Mouse (Mus musculus): ENCODE data around the gene Abl2. TPM values are rescaled to one million over a fixed set of nuclear protein-coding genes. Genes with fewer than 3 reads are reported as not detected.
A peak's percentile ranks its signal among the peaks of the same experiment; 100 is the strongest.

The Abl2 gene
- polyA plus RNA-seq, 2 experiments = 1.2 to 1.6 TPM

- ATAC-seq (ENCODE audit: insufficient read depth) = no peak
Measured at GRCm38 (mm10) chr1:156639455-156639854, 80.9 kb downstream of the Abl2 start.

DNA sequence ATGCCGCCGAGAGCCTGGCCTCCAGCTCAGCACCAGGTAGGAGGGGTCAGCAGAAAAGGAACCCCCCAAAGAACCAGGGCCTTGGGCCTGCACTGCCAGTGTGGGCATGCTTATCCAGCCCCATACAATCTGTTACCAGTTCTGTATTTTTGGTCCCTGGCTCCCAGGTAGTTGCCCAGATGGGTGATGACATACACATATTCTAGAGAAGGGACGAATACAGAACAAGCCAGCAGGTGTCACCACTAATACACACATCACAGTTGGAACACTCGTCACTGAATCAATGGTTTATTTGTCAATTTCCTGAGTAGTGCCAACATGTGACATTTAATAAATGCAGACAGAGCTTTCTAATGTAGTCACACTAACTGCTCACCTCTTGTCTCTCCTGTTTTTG, 82.0 kb downstream of the Abl2 start:
- TF ChIP-seq EP300 (IDR thresholded peaks at IDR 0.05; ENCODE audit: low read depth) (no peak), CTCF (IDR thresholded peaks at IDR 0.05; ENCODE audit: low read depth) (peak; percentile 33; the same call in 1 of the 2 replicates)
- Histone ChIP-seq H3K4me2 (ENCODE audit: low read depth) (no peak overlapping the region), H3K4me3 (ENCODE audit: insufficient read depth in 1 of 2, low read depth in 2 of 2, low read length in 2 of 2) (no peak overlapping the region), H3K9me3 (ENCODE audit: control insufficient read depth, low read length) (no peaks in the 10 kb centered on the region), H3K9ac (replicated peaks) (no peak overlapping the region), H3K4me1 (replicated peaks; ENCODE audit: control insufficient read depth in 2 of 2, insufficient read depth in 2 of 2, low read length in 1 of 2) (no peaks in the 10 kb centered on the region), H3K36me3 (replicated peaks; ENCODE audit: control insufficient read depth, insufficient read depth, low read depth) (no peaks in the 10 kb centered on the region; the same call in 1 of the 2 replicates), H3K27me3 (ENCODE audit: control insufficient read depth, insufficient read depth, low read length) (no peaks in the 10 kb centered on the region), H3K27ac (no peak overlapping the region)
- DNase-seq (ENCODE audit: low read depth in 3 of 3, low spot score in 3 of 3) (no peak), ATAC-seq (ENCODE audit: insufficient read depth) (no peak)
- WGBS (ENCODE audit: insufficient replicate concordance) = 67% methylated on average over 4 of the region's 4 CpGs

More at GRCm38 (mm10) chr1:156639455-156639854, 80.9 kb downstream of the Abl2 start:
- H3K27ac ChIP-seq = no peak overlapping the region
- H3K4me1 ChIP-seq (replicated peaks; ENCODE audit: control insufficient read depth in 2 of 2, insufficient read depth in 2 of 2, low read length in 1 of 2) = no peaks in the 10 kb centered on the region
- WGBS (ENCODE audit: insufficient replicate concordance) = 73% methylated on average over 5 of the region's 5 CpGs
- no peak overlapping the region for H3K4me2 ChIP-seq (ENCODE audit: low read depth)
- H3K9ac ChIP-seq (replicated peaks) = no peak overlapping the region
- H3K27me3 ChIP-seq (ENCODE audit: control insufficient read depth, insufficient read depth, low read length) = no peaks in the 10 kb centered on the region
- DNase-seq (ENCODE audit: low read depth in 3 of 3, low spot score in 3 of 3) = no peak
- TF ChIP-seq CTCF (IDR thresholded peaks at IDR 0.05; ENCODE audit: low read depth) (no peak), EP300 (IDR thresholded peaks at IDR 0.05; ENCODE audit: low read depth) (no peak)
- H3K36me3 ChIP-seq (replicated peaks; ENCODE audit: control insufficient read depth, insufficient read depth, low read depth) = peaks cover under 1% of the 10 kb centered on the region; the same call in 1 of the 2 replicates
- H3K9me3 ChIP-seq (ENCODE audit: control insufficient read depth, low read length) = no peaks in the 10 kb centered on the region
- no peak overlapping the region for H3K4me3 ChIP-seq (ENCODE audit: insufficient read depth in 1 of 2, low read depth in 2 of 2, low read length in 2 of 2)

DNA sequence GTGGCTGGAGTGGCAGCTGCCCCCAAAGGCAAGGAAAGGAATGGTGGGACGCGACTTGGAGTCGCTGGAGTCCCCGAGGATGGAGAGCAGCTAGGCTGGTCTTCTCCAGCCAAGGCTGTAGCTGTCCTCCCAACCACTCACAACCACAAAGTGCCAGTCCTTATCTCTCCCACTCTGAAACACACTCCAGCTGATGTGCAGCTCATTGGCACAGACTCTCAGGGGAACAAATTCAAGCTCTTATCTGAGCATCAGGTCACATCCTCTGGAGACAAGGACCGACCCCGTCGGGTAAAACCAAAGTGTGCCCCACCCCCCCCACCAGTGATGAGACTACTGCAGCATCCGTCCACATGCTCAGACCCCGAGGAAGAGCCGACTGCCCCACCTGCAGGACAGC, 83.2 kb downstream of the Abl2 start:
- H3K27me3 ChIP-seq (ENCODE audit: control insufficient read depth, insufficient read depth, low read length) = no peaks in the 10 kb centered on the region
- DNase-seq (ENCODE audit: low read depth in 3 of 3, low spot score in 3 of 3) (no peak), ATAC-seq (ENCODE audit: insufficient read depth) (0 out of 2 replicates have a peak, but pooled peaks have one; percentile 41)
- no peaks in the 10 kb centered on the region for H3K9me3 ChIP-seq (ENCODE audit: control insufficient read depth, low read length)
- no peak for TF ChIP-seq CTCF (IDR thresholded peaks at IDR 0.05; ENCODE audit: low read depth)
- H3K36me3 ChIP-seq (replicated peaks; ENCODE audit: control insufficient read depth, insufficient read depth, low read depth) = no peaks in the 10 kb centered on the region
- H3K4me2 ChIP-seq (ENCODE audit: low read depth) = no peak overlapping the region
- WGBS (ENCODE audit: insufficient replicate concordance) = 35% methylated on average over 10 of the region's 10 CpGs
- no peak overlapping the region for H3K4me3 ChIP-seq (ENCODE audit: insufficient read depth in 1 of 2, low read depth in 2 of 2, low read length in 2 of 2)
- H3K9ac ChIP-seq (replicated peaks) = no peak overlapping the region
- no peak overlapping the region for H3K27ac ChIP-seq
- H3K4me1 ChIP-seq (replicated peaks; ENCODE audit: control insufficient read depth in 2 of 2, insufficient read depth in 2 of 2, low read length in 1 of 2) = no peaks in the 10 kb centered on the region

GRCm38 (mm10) chr1:156642813-156643212, 84.2 kb downstream of the Abl2 start:
- Histone ChIP-seq H3K4me1 (replicated peaks; ENCODE audit: control insufficient read depth in 2 of 2, insufficient read depth in 2 of 2, low read length in 1 of 2) (no peaks in the 10 kb centered on the region), H3K4me3 (ENCODE audit: insufficient read depth in 1 of 2, low read depth in 2 of 2, low read length in 2 of 2) (no peak overlapping the region), H3K4me2 (ENCODE audit: low read depth) (no peak overlapping the region), H3K27ac (no peak overlapping the region), H3K9ac (replicated peaks) (no peak overlapping the region), H3K27me3 (ENCODE audit: control insufficient read depth, insufficient read depth, low read length) (no peaks in the 10 kb centered on the region), H3K9me3 (ENCODE audit: control insufficient read depth, low read length) (no peaks in the 10 kb centered on the region), H3K36me3 (replicated peaks; ENCODE audit: control insufficient read depth, insufficient read depth, low read depth) (no peaks in the 10 kb centered on the region)
- ATAC-seq (ENCODE audit: insufficient read depth) = no peak
- whole genome bisulfite sequencing (ENCODE audit: insufficient replicate concordance) = 48% methylated on average over 12 of the region's 12 CpGs
- TF ChIP-seq CTCF (IDR thresholded peaks at IDR 0.05; ENCODE audit: low read depth) (no peak), EP300 (IDR thresholded peaks at IDR 0.05; ENCODE audit: low read depth) (no peak)
- DNase-seq (ENCODE audit: low read depth in 3 of 3, low spot score in 3 of 3) = no peak

DNA sequence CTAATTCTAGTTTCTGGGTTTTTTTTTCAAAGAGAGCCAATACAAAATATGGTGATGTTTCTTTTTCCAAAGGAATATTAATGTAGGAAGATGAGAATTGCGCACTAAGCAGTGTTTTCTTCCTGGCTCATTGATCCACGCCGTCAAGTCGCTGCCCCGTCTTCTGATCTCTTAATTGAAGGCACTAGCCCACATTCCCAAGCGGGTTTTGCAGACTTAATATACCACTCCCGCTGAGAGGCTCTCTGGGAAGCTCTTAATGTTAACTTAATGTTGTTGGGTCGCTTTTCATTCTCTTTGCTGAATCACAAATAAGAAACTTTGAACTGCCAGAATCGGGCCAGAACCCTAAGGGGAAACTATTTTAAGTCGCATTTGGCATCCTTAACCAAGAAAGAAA, 85.5 kb downstream of the Abl2 start:
- H3K9me3 ChIP-seq (ENCODE audit: control insufficient read depth, low read length) = no peaks in the 10 kb centered on the region
- H3K27ac ChIP-seq = no peak overlapping the region
- H3K36me3 ChIP-seq (replicated peaks; ENCODE audit: control insufficient read depth, insufficient read depth, low read depth) = no peaks in the 10 kb centered on the region
- H3K4me1 ChIP-seq (replicated peaks; ENCODE audit: control insufficient read depth in 2 of 2, insufficient read depth in 2 of 2, low read length in 1 of 2) = no peaks in the 10 kb centered on the region
- DNase-seq (ENCODE audit: low read depth in 3 of 3, low spot score in 3 of 3) = no peak
- no peak overlapping the region for H3K4me3 ChIP-seq (ENCODE audit: insufficient read depth in 1 of 2, low read depth in 2 of 2, low read length in 2 of 2)
- H3K27me3 ChIP-seq (ENCODE audit: control insufficient read depth, insufficient read depth, low read length) = no peaks in the 10 kb centered on the region
- TF ChIP-seq EP300 (IDR thresholded peaks at IDR 0.05; ENCODE audit: low read depth) = no peak
- TF ChIP-seq CTCF (IDR thresholded peaks at IDR 0.05; ENCODE audit: low read depth) = no peak
- H3K4me2 ChIP-seq (ENCODE audit: low read depth) = no peak overlapping the region
- no peak overlapping the region for H3K9ac ChIP-seq (replicated peaks)
- no peak for ATAC-seq (ENCODE audit: insufficient read depth)
- WGBS (ENCODE audit: insufficient replicate concordance) = 81% methylated on average over 10 of the region's 10 CpGs

All from liver, embryonic 14.5 days (tissue).